Mouse (Mus musculus): ENCODE results near the gene Olfr1463. TPM values are rescaled to one million over a fixed set of nuclear protein-coding genes. Genes with fewer than 3 reads are reported as not detected.

The Olfr1463 gene
- polyA plus RNA-seq (2012; rRNA removed), result not detected in 2 replicates

DNA sequence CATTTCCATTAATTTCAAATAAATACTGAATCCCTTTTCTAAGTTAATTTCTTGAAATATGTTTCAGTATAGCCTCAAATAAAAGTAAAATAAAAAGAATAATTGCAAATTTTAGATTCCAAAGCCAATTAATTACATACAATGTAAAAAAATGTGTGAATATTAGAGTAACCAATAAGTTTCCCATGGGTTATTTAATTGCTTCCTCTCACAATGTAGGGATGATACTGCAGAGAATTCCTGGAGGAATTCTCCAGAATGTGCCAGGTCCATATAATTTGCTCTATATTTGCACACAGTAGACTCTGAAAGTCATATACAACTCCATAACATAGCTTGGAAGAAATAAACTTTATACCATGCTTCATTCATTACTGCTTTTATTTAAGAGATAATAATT is at the start of gene Olfr1463:
Gene Olfr1463, plus strand, starts transcription at position 301 of the 400 bp plus-strand sequence.
- no peak for DNase-seq (ENCODE audit: low spot score)

DNA sequence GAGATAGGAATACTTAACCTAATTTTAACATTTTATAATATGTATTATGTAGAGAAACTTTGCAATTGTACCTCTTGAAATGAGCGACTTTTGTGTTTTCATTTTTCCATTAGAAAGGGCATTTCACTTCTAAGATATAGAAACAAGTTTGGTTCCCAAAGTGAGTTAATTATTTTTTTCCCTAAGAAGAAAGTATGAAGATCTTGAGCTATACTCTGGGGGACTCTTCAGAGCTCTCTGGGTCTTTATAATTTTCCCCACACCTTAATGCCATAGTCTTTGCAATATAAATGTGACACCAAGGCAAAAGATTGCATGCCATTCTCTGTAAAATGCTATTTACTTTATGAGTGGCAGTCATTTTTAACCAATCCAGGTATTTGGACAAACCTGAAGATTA is 45.7 kb upstream of the Olfr1463 start, which contains the start of gene Olfr1462:
Gene Olfr1462, plus strand, starts transcription at position 301 of the 400 bp plus-strand sequence.
- no peak for DNase-seq (ENCODE audit: low spot score)

DNA sequence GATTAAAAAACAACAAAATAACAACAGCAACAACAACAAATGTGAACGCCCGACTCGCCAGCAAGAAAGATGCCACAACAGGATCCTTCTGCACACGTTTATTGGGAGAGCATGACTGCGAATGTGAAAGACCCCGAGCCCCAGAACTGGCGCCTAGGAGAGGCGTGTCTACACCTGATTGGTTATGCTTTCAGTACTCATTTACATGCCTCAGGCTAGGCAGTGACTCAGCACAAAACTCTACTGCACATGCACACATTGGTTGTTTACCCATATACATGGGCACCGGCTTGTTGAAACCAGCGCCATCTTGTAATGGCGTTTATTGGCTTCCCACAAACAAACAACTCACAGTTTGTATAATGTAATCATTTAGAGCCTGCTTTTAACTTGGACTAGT is 9.5 kb upstream of the Olfr1463 start:
- DNase-seq (ENCODE audit: low spot score), result no peak

Other genes starting within 250 kb of the Olfr1463 start
- gene Olfr1451, start 236.3 kb upstream of the Olfr1463 start, polyA plus RNA-seq (2012; rRNA removed), result not detected in 2 replicates
- gene Olfr1453, start 203.0 kb upstream of the Olfr1463 start, polyA plus RNA-seq (2012; rRNA removed), result not detected in 2 replicates
- gene Olfr1454, start 170.7 kb upstream of the Olfr1463 start, polyA plus RNA-seq (2012; rRNA removed), result not detected in 2 replicates
- not detected in 2 replicates for gene Olfr1457, start 133.4 kb upstream of the Olfr1463 start, polyA plus RNA-seq (2012; rRNA removed)
- gene Olfr1458, start 124.6 kb upstream of the Olfr1463 start, polyA plus RNA-seq (2012; rRNA removed), result not detected in 2 replicates
- gene Olfr1459, start 81.8 kb upstream of the Olfr1463 start, polyA plus RNA-seq (2012; rRNA removed), result not detected in 2 replicates
- gene Olfr1461, start 68.3 kb upstream of the Olfr1463 start, polyA plus RNA-seq (2012; rRNA removed), result not detected in 2 replicates
- gene Olfr1462, start 45.6 kb upstream of the Olfr1463 start, polyA plus RNA-seq (2012; rRNA removed), result not detected in 2 replicates
- not detected in 2 replicates for gene Olfr1465, start 84.2 kb downstream of the Olfr1463 start, polyA plus RNA-seq (2012; rRNA removed)
- gene Olfr1466, start 107.5 kb downstream of the Olfr1463 start, polyA plus RNA-seq (2012; rRNA removed), result not detected in 2 replicates
- not detected in 2 replicates for gene Olfr1467, start 130.9 kb downstream of the Olfr1463 start, polyA plus RNA-seq (2012; rRNA removed)
- gene Olfr1469, start 176.5 kb downstream of the Olfr1463 start, polyA plus RNA-seq (2012; rRNA removed), result not detected in 2 replicates
- not detected in 2 replicates for gene Olfr1471, start 212.1 kb downstream of the Olfr1463 start, polyA plus RNA-seq (2012; rRNA removed)
- not detected in 2 replicates for gene Olfr1472, start 224.8 kb downstream of the Olfr1463 start, polyA plus RNA-seq (2012; rRNA removed)
- not detected in 2 replicates for gene Olfr1474, start 238.2 kb downstream of the Olfr1463 start, polyA plus RNA-seq (2012; rRNA removed)
- gene Olfr1475, start 248.9 kb downstream of the Olfr1463 start, polyA plus RNA-seq (2012; rRNA removed), result not detected in 2 replicates